Mouse (Mus musculus): ENCODE data around the gene Sv2a. TPM values are rescaled to one million over a fixed set of nuclear protein-coding genes. Genes with fewer than 3 reads are reported as not detected.
"Not testable (repeated sequence)": the region's sequence is repeated elsewhere in the genome, so short reads cannot be mapped to it uniquely, and the experiment has no call there.

The Sv2a gene
- total RNA-seq, 2 experiments from 2014 or later = 379 to 381 TPM

DNA sequence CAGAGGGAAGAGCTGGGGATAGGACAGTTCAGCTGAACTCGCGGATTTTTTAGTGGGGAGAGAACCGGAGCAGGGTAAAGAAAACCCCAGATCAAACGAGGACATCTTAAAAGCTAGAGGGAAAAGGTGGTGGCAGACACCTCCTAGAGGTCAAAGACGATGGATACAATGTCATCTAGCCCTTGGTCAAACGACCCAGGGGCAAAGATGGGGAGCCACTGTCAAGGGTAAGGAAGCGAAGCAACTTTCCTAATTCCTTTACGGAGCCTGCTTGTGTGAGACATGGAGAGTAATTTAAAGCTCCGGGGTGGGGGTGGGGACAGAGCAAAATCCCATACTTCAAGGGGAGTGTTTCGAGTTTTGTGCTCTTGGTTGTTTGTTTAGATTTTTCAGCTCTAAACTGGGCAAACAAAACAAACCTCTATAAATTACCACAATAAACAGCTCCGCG, 38.3 kb downstream of the Sv2a start:
- DNase-seq (ENCODE audit: extremely low spot score in 1 of 2, low spot score in 1 of 2) = no peak

DNA sequence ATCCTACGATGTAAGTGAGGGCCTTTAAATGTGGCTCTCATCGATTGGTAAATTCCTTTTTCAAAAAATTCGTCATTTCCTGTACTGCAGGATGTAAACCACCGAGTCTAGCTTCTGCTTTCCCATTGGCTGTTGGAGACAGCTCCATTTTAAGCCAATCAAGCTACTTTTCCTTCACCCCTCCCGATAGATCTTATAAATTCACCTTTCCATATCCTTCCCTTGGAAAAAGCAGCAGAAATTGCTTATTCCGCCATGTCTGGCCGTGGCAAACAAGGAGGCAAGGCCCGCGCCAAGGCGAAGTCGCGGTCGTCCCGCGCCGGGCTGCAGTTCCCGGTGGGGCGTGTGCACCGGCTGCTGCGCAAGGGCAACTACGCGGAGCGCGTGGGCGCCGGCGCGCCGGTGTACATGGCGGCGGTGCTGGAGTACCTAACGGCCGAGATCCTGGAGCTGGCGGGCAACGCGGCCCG, 38.7 kb downstream of the Sv2a start, which contains the start of the genes Bola1 and Hist2h2ab:
Gene Bola1 (minus strand): TSS at position 49 of the 470 bp plus-strand sequence.
Gene Hist2h2ab (plus strand): TSS at position 205 of the 470 bp plus-strand sequence.
- peak; percentile 49 to 81 for DNase-seq (ENCODE audit: extremely low spot score in 1 of 2, low spot score in 1 of 2)

DNA sequence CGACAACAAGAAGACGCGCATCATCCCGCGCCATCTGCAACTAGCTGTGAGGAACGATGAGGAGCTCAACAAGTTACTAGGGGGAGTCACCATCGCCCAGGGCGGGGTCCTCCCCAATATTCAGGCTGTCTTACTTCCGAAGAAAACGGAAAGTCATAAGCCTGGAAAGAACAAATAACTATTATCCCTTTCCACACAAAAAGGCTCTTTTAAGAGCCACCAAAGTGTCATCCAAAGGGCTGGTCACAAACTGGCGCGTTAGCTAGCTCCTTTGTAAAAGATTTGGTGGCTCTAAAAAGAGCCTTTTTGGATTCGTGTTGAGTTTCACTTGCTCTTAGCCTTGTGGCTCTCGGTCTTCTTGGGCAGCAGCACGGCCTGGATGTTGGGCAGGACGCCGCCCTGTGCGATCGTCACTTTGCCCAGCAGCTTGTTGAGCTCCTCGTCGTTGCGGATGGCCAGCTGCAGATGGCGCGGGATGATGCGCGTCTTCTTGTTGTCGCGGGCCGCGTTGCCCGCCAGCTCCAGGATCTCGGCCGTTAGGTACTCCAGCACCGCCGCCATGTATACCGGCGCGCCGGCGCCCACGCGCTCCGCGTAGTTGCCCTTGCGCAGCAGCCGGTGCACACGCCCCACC, 39.3 kb downstream of the Sv2a start:
- DNase-seq (ENCODE audit: extremely low spot score in 1 of 2, low spot score in 1 of 2) = not testable (repeated sequence)

DNA sequence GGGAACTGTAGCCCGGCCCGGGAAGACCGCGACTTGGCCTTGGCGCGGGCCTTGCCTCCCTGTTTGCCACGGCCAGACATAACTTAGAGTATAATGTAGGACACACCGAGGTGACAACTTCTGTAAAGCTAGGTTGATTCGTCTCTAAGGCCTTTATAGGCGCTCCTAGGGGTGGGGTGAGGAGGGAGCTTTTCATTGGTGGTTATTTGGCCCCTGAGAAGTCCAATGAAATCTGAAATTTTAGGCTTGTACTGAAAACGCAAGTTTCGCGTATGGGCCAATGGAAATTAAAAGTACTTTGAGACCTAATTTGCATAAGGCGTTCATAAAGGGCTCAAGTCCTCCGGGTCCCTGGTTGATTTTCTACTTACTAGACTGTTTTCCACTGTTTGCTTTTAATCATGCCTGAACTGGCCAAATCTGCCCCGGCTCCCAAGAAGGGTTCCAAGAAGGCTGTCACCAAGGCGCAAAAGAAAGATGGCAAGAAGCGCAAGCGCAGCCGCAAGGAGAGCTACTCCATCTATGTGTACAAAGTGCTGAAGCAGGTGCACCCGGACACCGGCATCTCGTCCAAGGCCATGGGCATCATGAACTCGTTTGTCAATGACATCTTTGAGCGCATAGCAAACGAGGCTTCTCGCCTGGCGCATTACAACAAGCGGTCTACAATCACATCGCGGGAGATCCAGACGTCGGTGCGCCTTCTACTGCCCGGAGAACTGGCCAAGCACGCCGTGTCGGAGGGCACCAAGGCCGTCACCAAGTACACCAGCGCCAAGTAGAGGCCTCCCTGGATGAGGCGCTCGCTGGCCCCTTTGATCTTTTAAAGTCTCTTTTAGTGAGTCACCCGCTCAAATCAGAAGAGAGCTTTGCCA, 40.1 kb downstream of the Sv2a start, which contains the start of the genes Hist2h2ac and Hist2h2be:
Gene Hist2h2ac (minus strand): TSS at position 116 of the 875 bp plus-strand sequence.
Gene Hist2h2be (plus strand): TSS at position 355 of the 875 bp plus-strand sequence.
- peak; percentile 65 to 81 for DNase-seq (ENCODE audit: extremely low spot score in 1 of 2, low spot score in 1 of 2)

DNA sequence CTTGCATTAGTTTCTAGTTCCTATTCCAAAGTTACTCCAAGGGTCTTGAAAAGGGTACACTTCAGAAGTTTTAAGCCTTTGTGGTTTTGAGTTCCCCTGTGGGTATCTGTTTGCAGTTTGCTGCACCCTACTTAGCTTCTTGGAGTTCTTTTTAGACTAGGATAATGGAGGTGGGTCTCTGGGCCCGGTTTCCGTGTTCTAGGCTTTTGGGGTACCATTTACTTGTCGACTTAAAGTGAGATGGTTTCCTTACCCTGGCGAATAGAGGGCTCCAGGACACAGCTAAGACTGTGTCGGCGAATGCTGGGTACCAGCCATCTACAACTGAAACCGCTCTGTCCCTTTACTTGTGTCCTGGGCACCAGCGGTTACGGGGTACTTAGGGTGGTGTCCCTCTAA, 40.7 kb downstream of the Sv2a start:
- no peak for DNase-seq (ENCODE audit: extremely low spot score in 1 of 2, low spot score in 1 of 2)

DNA sequence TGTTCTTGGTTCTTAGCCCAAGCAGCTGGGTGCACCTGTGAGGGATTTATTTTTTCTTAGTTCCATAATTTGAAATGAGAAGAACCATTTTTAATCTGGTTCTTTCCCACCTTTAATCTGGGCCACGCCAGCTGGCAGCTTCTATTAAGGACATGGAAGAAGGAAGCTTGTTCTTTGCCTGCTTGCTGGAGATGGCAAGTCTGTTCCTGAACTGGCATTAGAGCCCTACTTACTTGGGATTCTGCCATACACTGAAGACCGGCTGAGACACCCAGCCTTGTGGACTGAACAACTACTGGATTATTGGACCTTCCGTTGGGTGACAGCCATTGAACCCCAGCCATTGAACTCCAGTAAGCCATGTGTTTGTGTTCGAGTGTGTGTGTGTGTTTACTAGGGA, 41.8 kb downstream of the Sv2a start:
- no peak for DNase-seq (ENCODE audit: extremely low spot score in 1 of 2, low spot score in 1 of 2)

DNA sequence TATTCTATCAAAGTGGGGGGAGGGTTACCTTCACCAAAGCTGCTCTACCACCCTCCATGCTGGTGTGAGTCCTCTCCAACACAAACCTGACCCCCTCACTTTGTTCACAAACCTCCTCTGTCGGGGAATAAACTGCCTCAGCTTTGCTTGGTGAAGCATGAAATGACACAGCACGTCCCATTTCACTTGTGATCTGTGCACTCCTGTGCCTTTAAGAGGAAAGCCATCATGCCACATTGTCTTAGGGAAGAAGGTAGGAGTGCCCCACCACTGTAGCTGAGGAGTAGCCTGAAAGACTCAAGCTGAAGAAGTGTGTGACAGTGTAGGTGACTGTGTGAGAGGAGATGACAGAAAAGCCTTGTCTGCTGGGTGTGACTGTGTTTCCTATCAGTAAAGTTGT, 44.5 kb downstream of the Sv2a start:
- DNase-seq (ENCODE audit: extremely low spot score in 1 of 2, low spot score in 1 of 2) = no peak

DNA sequence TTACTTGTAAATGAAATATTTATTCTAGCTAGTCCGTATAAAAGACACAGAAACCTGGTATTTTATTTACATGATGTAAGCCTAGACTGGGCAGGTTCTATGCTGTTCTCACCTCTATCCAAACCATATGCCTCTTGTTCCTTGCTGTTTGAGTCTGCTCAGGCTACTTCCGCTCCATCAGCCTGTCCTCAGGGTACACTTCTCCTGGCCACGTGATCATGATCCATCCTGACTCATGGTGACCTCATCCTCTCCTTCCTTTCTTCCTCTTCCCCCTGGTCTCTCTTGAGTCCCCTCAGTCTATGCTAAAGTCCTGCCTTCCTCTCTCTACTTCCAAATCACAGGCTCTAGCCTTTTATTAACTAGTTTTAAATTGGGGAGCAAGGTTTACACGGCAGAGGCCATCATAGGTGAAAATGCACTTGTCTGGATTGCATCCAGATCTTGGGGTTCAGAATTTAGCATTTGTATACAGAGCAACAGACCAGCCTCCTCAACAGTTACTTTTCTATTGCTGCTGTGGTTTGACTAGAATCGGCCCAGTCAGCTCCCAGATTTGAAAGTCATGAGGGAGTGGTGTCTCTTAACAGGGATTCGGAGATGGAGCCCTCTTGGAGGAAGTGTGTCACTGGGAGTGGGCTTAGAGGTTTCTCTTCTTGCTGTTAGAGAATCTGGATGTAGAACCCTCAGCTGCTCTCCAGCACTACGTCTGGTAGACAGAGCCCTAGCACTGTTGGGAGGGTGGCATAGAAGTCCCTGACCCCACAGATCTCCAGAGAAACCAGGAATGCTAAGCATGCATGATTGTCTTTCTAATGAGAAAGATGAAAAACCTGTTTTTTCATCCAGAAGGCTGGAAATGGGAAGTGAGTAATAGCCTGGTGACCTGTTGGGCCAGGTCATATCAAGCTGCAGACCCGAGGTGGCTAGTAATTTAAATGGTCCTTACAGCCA, 46.0 kb downstream of the Sv2a start:
- DNase-seq (ENCODE audit: extremely low spot score in 1 of 2, low spot score in 1 of 2) = no peak

DNA sequence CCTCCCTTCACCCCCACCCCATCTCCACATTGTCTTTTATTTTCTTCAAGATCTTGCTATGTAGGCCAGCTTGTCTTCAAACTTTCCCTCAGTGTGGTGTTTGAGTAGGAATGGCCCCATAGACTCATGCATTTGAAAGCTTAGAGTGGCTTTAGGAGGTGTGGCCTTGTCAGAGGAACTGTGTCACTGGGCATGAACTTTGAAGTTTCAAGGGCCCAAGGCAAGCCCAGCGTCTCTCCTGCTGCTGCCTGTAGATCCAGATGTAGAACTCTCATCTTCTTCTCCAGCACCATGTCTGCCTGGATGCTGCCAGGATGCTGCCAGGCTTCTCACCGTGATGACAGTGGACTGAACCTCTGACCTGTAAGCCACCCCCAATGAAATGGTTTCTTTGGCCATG, 47.9 kb downstream of the Sv2a start:
- no peak for DNase-seq (ENCODE audit: extremely low spot score in 1 of 2, low spot score in 1 of 2)

DNA sequence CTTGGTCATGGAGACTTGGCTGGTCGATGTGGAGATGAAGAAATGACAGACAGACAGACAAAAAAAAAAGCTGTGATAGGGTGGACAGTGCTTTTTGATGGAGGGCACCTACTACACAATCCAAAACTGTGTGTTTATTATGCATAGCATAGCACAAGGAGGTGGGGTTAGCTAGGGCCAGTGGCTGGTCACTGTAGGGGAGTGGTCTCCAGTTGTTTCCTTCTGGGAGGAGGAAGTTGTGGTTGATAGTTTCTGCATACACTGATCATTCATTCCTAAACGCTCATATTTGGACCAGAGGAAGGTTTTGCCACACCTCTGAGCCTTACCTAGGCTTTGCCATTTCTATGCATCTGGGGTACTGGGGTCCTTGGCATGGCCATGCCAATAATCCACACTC, 49.5 kb downstream of the Sv2a start:
- DNase-seq (ENCODE audit: extremely low spot score in 1 of 2, low spot score in 1 of 2) = no peak

DNA sequence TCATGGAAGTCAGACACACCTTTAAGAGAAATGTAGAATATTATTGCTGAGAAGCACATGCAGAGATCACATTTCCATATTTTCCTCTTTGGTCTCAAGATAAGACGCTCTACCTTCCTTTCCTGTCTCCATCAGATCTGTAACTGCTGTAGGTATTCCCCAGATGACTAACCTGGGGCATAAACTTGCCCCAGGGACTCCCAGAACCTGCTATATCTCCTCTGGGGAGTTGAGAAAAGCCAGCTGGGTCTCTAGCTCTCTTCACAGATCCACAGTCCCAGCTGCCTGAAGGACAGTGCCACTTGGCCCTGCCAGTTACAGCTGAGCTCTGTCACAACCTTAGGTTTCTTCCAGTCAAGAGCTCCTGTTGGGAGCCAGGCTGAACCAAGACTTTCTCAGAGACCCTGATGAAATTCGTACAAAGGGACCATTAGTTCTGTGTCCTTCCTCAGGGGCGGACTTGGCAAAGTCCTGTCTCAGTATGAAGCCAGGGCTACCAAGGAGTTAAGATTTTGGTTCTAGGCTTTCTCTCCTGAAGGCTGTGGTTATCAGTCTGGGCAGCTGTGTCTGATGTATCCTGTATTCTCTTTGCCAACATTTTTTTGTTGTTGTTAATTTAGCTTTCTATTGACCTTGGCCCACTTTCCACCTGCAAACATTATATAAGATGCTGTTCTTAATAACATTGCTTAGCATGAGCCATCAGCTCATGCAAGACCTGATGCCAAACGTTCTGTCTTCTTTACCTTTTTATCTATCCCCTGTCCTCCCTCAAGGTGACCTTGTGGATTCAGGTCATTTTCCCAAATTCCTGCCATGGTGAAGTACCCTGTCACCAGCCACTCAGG, 50.2 kb downstream of the Sv2a start:
- no peak for DNase-seq (ENCODE audit: extremely low spot score in 1 of 2, low spot score in 1 of 2)

DNA sequence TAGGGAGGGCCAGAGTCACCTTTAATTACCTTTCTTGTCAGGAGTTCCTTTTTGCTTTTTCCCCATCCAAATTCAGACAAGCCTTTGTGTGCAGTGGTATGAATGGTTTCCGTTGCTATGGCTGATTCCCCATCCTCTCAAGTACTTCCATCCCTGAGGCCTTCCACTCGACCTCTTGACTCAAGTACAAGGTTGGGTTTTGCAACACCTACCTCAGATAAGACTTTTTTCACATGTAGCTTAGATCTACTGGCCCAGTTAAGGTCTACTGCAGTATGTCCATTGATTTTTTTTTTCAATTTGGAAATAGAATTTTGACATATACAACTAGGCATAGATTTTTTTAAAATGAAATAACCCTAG, 50.8 kb downstream of the Sv2a start:
- no peak for DNase-seq (ENCODE audit: extremely low spot score in 1 of 2, low spot score in 1 of 2)

DNA sequence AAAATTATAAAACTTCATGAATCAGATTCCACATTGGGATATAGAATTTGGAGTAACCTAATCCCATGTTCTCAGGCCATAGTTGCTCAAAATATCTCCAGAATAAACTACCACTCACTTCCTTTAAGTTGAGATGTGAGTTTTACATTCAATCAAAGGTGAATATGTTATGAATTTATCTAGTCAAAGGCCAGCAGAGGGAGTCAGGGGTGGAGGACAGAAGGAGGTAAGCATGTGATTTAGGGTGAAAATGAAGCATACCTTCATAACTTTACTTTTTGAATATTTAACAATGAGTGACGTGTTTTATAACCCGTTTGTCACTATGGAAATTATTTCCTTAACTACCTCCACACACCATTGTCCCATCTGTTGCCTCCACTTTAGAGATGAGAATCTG, 54.0 kb downstream of the Sv2a start:
- no peak for DNase-seq (ENCODE audit: extremely low spot score in 1 of 2, low spot score in 1 of 2)

DNA sequence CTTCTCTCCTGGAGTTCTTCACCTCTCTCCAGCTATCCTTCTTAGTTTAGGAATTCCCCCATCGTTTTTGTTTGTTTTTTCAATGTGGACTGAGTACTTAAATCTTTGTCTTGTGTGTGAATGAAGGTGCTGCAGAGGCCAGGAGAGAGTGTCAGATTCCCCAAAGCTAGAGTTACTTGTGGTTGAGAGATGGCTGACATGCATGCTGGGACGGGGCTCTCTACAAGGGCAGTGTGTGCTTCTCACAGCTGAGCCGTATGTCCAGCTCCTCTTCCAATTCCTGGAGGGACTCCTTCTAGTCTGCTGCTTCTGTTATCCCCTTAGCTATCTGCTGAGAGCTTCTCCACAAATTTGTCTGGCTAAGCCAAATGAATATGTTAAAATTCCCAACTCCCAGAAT, 54.9 kb downstream of the Sv2a start:
- DNase-seq (ENCODE audit: extremely low spot score in 1 of 2, low spot score in 1 of 2) = no peak

DNA sequence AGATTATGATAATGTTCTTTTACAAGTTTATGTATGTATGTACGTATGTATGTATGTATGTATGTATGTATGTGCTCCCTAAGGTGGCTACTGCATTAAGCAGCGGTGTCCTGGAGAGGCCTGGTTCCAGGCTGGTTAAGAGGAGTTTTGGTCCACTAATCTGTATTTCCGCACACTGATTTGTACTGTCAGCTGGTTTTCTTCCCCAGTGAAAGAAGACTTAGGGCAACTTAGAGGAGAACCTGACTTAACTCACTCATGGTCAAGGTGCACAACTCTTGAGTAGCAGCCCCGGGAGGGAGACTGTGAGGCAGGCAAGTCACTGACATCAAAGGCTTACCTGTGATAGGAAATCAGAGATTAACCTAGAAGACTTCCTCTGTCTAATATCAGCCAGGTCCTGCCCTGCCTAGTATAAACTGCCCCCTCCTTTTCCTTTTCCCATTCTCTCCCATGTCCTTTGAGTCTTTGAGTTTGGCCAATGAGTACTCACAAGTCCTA, 55.9 kb downstream of the Sv2a start:
- no peak for DNase-seq (ENCODE audit: extremely low spot score in 1 of 2, low spot score in 1 of 2)

DNA sequence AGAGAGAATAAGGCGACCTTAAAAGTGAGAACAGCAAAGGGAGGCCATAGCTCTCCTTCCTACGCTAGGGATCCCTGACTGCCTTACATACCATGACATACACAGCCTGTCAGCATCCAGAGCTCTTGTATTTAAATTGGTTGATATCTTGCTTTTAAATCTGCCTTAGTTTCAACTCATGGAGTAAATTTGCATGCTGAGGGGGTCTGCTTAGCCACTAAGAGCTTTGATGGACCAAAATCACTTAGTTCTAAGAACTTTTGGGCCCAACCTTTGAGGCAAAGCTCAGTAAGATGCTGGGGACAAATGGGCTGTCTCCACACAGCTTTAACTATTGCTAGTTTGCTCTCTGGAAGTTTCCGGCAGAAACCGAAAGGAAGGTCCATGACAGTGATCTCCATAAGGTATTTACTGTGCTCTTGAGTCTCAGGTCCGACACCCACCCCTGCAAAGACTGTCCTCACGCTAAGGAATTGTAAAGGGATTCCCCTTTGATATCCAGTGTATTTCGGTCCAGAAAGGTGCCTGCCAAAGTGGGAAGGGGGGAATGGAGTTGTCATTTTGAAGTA, 56.5 kb downstream of the Sv2a start:
- no peak for DNase-seq (ENCODE audit: extremely low spot score in 1 of 2, low spot score in 1 of 2)

DNA sequence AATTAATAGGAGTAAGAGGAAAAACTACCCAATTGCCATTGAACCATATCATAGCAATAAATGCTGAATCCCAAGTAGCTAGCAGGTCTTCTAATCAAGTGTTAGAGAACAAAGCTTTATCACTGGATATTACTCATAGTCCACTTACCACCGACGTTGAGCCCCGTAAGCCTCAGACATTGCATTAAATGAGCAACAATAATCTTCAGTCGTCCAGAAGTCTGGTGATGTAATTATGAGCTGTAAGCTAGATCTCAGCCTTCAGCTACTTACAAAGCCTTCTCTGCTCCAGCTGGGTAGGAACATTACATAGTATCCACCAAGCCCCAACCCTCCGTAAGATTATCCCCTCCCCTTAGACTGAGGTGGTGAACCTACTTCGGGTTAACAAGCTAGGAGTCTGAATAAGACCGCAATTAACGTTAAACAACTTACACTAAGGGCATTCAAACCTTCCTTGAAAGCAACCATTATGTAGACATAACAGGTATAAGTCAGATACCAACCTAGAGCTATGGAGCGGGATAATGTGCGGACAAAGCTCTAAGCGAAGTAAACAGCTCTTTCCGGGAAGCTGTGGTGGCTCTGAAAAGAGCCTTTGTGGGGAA, 57.1 kb downstream of the Sv2a start:
- no peak for DNase-seq (ENCODE audit: extremely low spot score in 1 of 2, low spot score in 1 of 2)

DNA sequence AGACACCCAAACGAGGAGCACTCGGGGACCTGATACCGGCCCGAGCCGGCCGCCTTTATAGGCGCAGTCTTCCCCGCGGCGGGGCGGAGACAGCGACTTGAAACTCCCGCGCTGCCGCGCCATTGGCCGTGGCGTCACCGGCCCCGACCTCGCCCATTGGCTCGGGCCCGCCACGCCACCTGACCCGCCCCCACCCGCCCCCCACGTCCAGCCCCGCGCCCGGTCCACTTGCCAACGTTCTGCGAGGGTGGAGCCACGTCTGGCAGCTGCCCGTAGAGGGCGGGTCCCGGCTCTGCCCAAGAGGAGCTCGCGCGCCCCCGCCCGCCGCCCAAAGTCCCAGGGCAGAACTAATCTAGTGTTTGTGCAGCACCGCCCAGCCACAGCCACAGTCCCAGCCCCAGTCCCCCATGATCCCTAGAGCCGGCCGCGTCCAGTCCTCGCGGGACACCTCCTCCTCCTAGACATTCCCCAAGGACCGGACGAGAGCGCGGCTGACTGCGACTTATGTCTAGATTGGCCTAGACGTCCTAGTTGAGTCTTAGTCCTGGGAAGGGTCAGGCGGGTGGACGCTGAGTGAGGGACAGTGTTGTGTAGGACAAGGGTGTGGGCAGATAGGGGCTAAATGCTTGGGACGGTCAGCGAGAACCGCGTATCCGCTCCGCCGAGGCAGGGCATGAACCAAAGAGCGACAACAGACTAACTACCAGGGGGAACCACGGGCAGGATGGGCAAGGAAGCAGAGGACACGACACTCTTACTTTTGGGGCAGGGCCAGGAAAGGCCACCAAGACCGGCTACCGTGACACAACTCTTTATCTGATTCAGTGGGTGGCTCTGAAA, 58.2 kb downstream of the Sv2a start, which contains the start of gene Hist2h3c2:
Gene Hist2h3c2 (minus strand): TSS at position 174 of the 840 bp plus-strand sequence.
- DNase-seq (ENCODE audit: extremely low spot score in 1 of 2, low spot score in 1 of 2) = not testable (repeated sequence)

Data from layer of hippocampus, postnatal 25 days (tissue).